Mouse (Mus musculus) E14TG2a.4 (cell line): ENCODE measurements around the gene Arhgef28.

ENCODE experiments used
- CTCF ChIP-seq: conservative IDR thresholded peaks from 2 replicates; pipeline ENCODE4 v1.5.1; 2014; ENCODE audit warnings: low read length
- NANOG ChIP-seq: IDR thresholded peaks from 2 replicates; pipeline ENCODE4 v1.6.1; 2014; ENCODE audit warnings: borderline replicate concordance, low read length, mixed read lengths

- TF ChIP-seq CTCF = no peak
- no peak for TF ChIP-seq NANOG
These were observed 29.2 kb upstream of the Arhgef28 start for GRCm38 (mm10) chr13:98235451-98235850.
